Mouse (Mus musculus): ENCODE results near the gene Agbl2. TPM values are rescaled to one million over a fixed set of nuclear protein-coding genes. Genes with fewer than 3 reads are reported as not detected.
A peak's percentile ranks its signal among the peaks of the same experiment; 100 is the strongest.

Gene Agbl2
- polyA plus RNA-seq, 1 experiment from 2014 or later = 0.51 TPM

GRCm38 (mm10) chr2:90848331-90848730 lies 65.8 kb downstream of the Agbl2 start:
- Histone ChIP-seq H3K27me3 (ENCODE audit: insufficient read depth, poor library complexity, severe bottlenecking) (no peaks in the 10 kb centered on the region), H3K27ac (no peak overlapping the region), H3K36me3 (peaks cover 40% of the 10 kb centered on the region), H3K4me1 (peaks cover 12% of the 10 kb centered on the region), H3K9me3 (no peaks in the 10 kb centered on the region), H3K4me3 (peak overlapping the region; percentile 87)
- DNase-seq (ENCODE audit: low spot score) = no peak
- WGBS = 94% methylated on average over 5 of the region's 5 CpGs

GRCm38 (mm10) chr2:90850401-90850800 lies 67.9 kb downstream of the Agbl2 start:
- Histone ChIP-seq H3K4me3 (no peak overlapping the region), H3K4me1 (peaks cover 12% of the 10 kb centered on the region), H3K27me3 (ENCODE audit: insufficient read depth, poor library complexity, severe bottlenecking) (no peaks in the 10 kb centered on the region), H3K9me3 (no peaks in the 10 kb centered on the region), H3K36me3 (peaks cover 58% of the 10 kb centered on the region), H3K27ac (no peak overlapping the region)
- 93% methylated on average over 1 of the region's 1 CpGs for WGBS
- no peak for DNase-seq (ENCODE audit: low spot score)

GRCm38 (mm10) chr2:90861486-90861885 lies 79.0 kb downstream of the Agbl2 start:
- Histone ChIP-seq H3K9me3 (no peaks in the 10 kb centered on the region), H3K4me1 (no peaks in the 10 kb centered on the region), H3K27ac (no peak overlapping the region), H3K4me3 (no peak overlapping the region), H3K36me3 (peaks cover 91% of the 10 kb centered on the region), H3K27me3 (ENCODE audit: insufficient read depth, poor library complexity, severe bottlenecking) (no peaks in the 10 kb centered on the region)
- 93% methylated on average over 2 of the region's 2 CpGs for WGBS
- peak; percentile 62 for DNase-seq (ENCODE audit: low spot score)

- Histone ChIP-seq H3K36me3 (peaks cover 87% of the 10 kb centered on the region), H3K27ac (no peak overlapping the region), H3K27me3 (ENCODE audit: insufficient read depth, poor library complexity, severe bottlenecking) (no peaks in the 10 kb centered on the region), H3K4me1 (peaks cover 8% of the 10 kb centered on the region), H3K4me3 (no peak overlapping the region), H3K9me3 (no peaks in the 10 kb centered on the region)
- DNase-seq (ENCODE audit: low spot score) = no peak
Measured at GRCm38 (mm10) chr2:90864184-90864583, 81.7 kb downstream of the Agbl2 start.

GRCm38 (mm10) chr2:90866524-90866923 lies 84.0 kb downstream of the Agbl2 start:
- Histone ChIP-seq H3K27ac (peak overlapping the region; percentile 52; the same call in 1 of the 2 replicates), H3K9me3 (no peaks in the 10 kb centered on the region), H3K27me3 (ENCODE audit: insufficient read depth, poor library complexity, severe bottlenecking) (no peaks in the 10 kb centered on the region), H3K36me3 (peaks cover 64% of the 10 kb centered on the region), H3K4me3 (no peak overlapping the region), H3K4me1 (peaks cover 32% of the 10 kb centered on the region)
- DNase-seq (ENCODE audit: low spot score) = peak; percentile 90
- 25% methylated on average over 3 of the region's 3 CpGs for WGBS

- WGBS = 4% methylated on average over 4 of the region's 4 CpGs
- H3K4me3 ChIP-seq = peak overlapping the region; percentile 31
- peaks cover 40% of the 10 kb centered on the region for H3K4me1 ChIP-seq
- DNase-seq (ENCODE audit: low spot score) = peak; percentile 95
- peaks cover 31% of the 10 kb centered on the region for H3K36me3 ChIP-seq
- no peaks in the 10 kb centered on the region for H3K9me3 ChIP-seq
- peak overlapping the region; percentile 89 for H3K27ac ChIP-seq
- no peaks in the 10 kb centered on the region for H3K27me3 ChIP-seq (ENCODE audit: insufficient read depth, poor library complexity, severe bottlenecking)
Measured at GRCm38 (mm10) chr2:90870136-90870601, 87.6 kb downstream of the Agbl2 start.

GRCm38 (mm10) chr2:90871180-90871961 lies 88.8 kb downstream of the Agbl2 start:
- 55% methylated on average over 8 of the region's 8 CpGs for WGBS
- Histone ChIP-seq H3K4me3 (no peak overlapping the region), H3K9me3 (no peaks in the 10 kb centered on the region), H3K27me3 (ENCODE audit: insufficient read depth, poor library complexity, severe bottlenecking) (no peaks in the 10 kb centered on the region), H3K27ac (peak overlapping the region; percentile 89), H3K4me1 (peaks cover 43% of the 10 kb centered on the region), H3K36me3 (peaks cover 20% of the 10 kb centered on the region)
- DNase-seq (ENCODE audit: low spot score) = peak; percentile 66

- Histone ChIP-seq H3K27ac (no peak overlapping the region), H3K27me3 (ENCODE audit: insufficient read depth, poor library complexity, severe bottlenecking) (no peaks in the 10 kb centered on the region), H3K36me3 (0 out of 2 replicates have a peak, but pooled peaks cover 3% of the 10 kb centered on the region), H3K4me3 (no peak overlapping the region), H3K4me1 (peaks cover 48% of the 10 kb centered on the region), H3K9me3 (no peaks in the 10 kb centered on the region)
- no peak for DNase-seq (ENCODE audit: low spot score)
- WGBS = 77% methylated on average over 1 of the region's 1 CpGs
Measured at GRCm38 (mm10) chr2:90874025-90874424, 91.5 kb downstream of the Agbl2 start.

- peak; percentile 67 for DNase-seq (ENCODE audit: low spot score)
- peaks cover 48% of the 10 kb centered on the region for H3K4me1 ChIP-seq
- WGBS = 80% methylated on average over 2 of the region's 2 CpGs
Measured at GRCm38 (mm10) chr2:90875239-90875638, 92.7 kb downstream of the Agbl2 start.

GRCm38 (mm10) chr2:90877584-90878259 lies 95.2 kb downstream of the Agbl2 start:
- H3K4me3 ChIP-seq = no peak overlapping the region
- DNase-seq (ENCODE audit: low spot score) = no peak
- H3K9me3 ChIP-seq = no peaks in the 10 kb centered on the region
- 55% methylated on average over 5 of the region's 5 CpGs for WGBS
- H3K4me1 ChIP-seq = peaks cover 34% of the 10 kb centered on the region
- peaks cover 12% of the 10 kb centered on the region; the same call in 1 of the 2 replicates for H3K27me3 ChIP-seq (ENCODE audit: insufficient read depth, poor library complexity, severe bottlenecking)
- H3K36me3 ChIP-seq = 0 out of 2 replicates have a peak, but pooled peaks cover 3% of the 10 kb centered on the region
- no peak overlapping the region for H3K27ac ChIP-seq

More at GRCm38 (mm10) chr2:90875239-90875638, 92.7 kb downstream of the Agbl2 start:
- Histone ChIP-seq H3K4me3 (no peak overlapping the region), H3K36me3 (0 out of 2 replicates have a peak, but pooled peaks cover 3% of the 10 kb centered on the region), H3K9me3 (no peaks in the 10 kb centered on the region), H3K27ac (no peak overlapping the region), H3K27me3 (ENCODE audit: insufficient read depth, poor library complexity, severe bottlenecking) (0 out of 2 replicates have a peak, but pooled peaks cover 3% of the 10 kb centered on the region)

- no peak overlapping the region for H3K4me3 ChIP-seq
Measured at GRCm38 (mm10) chr2:90879419-90879818, 96.9 kb downstream of the Agbl2 start.

GRCm38 (mm10) chr2:90880144-90880785 lies 97.7 kb downstream of the Agbl2 start:
- WGBS = 26% methylated on average over 6 of the region's 6 CpGs
- no peak overlapping the region for H3K4me3 ChIP-seq
- H3K9me3 ChIP-seq = no peaks in the 10 kb centered on the region
- peaks cover 27% of the 10 kb centered on the region for H3K27me3 ChIP-seq (ENCODE audit: insufficient read depth, poor library complexity, severe bottlenecking)
- no peaks in the 10 kb centered on the region for H3K36me3 ChIP-seq
- no peak overlapping the region; the same call in 1 of the 2 replicates for H3K27ac ChIP-seq
- no peak for DNase-seq (ENCODE audit: low spot score)
- H3K4me1 ChIP-seq = peaks cover 40% of the 10 kb centered on the region

More at GRCm38 (mm10) chr2:90879419-90879818, 96.9 kb downstream of the Agbl2 start:
- no peak for DNase-seq (ENCODE audit: low spot score)
- H3K9me3 ChIP-seq = no peaks in the 10 kb centered on the region
- H3K36me3 ChIP-seq = no peaks in the 10 kb centered on the region
- peaks cover 19% of the 10 kb centered on the region for H3K27me3 ChIP-seq (ENCODE audit: insufficient read depth, poor library complexity, severe bottlenecking)
- peaks cover 34% of the 10 kb centered on the region for H3K4me1 ChIP-seq
- H3K27ac ChIP-seq = peak overlapping the region; percentile 62; the same call in 1 of the 2 replicates

All from heart, embryonic 10.5 days (tissue).